Mouse (Mus musculus) heart, adult 2 months (tissue): ENCODE data around the gene Sypl2.

Experiments used
- EP300 ChIP-seq: fragments of 200-500 bp; IDR thresholded peaks from 2 replicates; pipeline ENCODE4 v1.6.1; 2011; ENCODE audit warnings: low read depth, low read length, control low read depth; ENCODE audit not compliant: insufficient read depth
- POLR2A ChIP-seq: fragments of 200-500 bp; IDR thresholded peaks from 2 replicates; pipeline ENCODE4 v1.6.1; 2011; ENCODE audit warnings: mild to moderate bottlenecking, low read depth, low read length, control low read depth; ENCODE audit not compliant: insufficient read depth

DNA sequence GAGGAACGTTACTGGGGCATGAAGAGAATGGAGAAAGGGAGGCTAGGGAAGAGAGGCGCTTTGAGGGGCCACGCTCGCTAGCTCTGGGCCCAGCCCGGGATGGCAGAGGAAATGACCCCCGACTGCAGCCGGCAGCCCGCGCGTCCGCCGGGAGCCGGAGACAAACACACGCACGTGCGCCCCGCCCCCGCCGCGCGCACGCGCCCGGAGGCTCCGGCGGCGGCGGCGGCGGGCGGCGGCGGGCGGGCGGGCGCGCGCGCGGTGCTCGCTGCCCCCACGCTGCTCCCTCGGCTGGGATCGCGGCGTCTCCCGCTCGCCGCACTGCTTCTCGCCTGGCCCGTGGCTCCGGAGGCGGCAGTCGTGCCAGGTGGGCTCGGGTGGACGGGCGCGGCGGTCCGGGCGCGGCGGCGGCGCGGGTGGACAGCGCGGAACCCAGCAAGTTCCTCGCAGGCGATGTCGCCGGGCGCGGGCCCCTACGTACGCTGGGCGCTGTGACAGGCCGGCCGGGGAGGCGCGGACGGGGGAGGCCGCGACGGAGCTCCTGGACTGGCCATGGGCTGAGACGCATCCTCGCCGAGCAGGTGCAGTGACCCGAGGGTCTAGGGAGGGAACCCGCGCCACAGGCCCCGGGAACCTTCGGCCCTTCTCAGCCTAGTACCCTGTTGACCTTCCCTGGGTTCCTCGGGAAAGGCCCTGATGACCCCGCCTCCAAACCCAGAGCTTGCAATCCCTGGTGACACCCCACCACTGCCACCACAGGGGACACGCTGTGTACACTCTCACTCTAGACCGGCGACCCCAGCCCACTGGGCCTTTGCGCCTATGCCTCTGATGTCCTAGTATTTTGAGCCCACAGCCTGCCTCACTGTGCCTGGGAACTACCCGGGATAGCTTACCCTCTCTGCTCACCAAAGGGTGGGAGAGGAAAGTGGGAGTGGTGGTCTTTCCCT is 40.1 kb downstream of the Sypl2 start, which contains the start of gene Amigo1:
- TF ChIP-seq EP300 (no peak), POLR2A (no peak)
